Mouse (Mus musculus) midbrain, embryonic 16.5 days (tissue): ENCODE results near the gene Elfn1. TPM values are rescaled to one million over a fixed set of nuclear protein-coding genes. Genes with fewer than 3 reads are reported as not detected.

Experiments used
- ATAC-seq: fragments of 200-750 bp; cut with Nextera tagmentation; 2 replicates; pipeline ENCODE4 v1.8.0; 2017; ENCODE audit warnings: moderate TSS enrichment
- H3K27ac ChIP-seq: fragments of 300-500 bp; sonication (generic); 2 replicates; pipeline ENCODE4 v1.5.1; 2014; ENCODE audit warnings: mild to moderate bottlenecking, low read length, mixed read lengths
- H3K27me3 ChIP-seq: fragments of 300-500 bp; sonication (generic); 2 replicates; pipeline ENCODE4 v1.6.1; 2014; ENCODE audit warnings: low read depth, low read length, mixed read lengths; ENCODE audit not compliant: control insufficient read depth, insufficient read depth
- H3K36me3 ChIP-seq: fragments of 300-500 bp; sonication (generic); 2 replicates; pipeline ENCODE4 v1.6.1; 2014; ENCODE audit warnings: mild to moderate bottlenecking, low read length, moderate library complexity, mixed read lengths; ENCODE audit not compliant: control insufficient read depth, insufficient read depth
- H3K4me1 ChIP-seq: fragments of 300-500 bp; sonication (generic); 2 replicates; pipeline ENCODE4 v1.6.1; 2014; ENCODE audit warnings: mild to moderate bottlenecking, low read length, mixed read lengths; ENCODE audit not compliant: control insufficient read depth, insufficient read depth
- H3K4me2 ChIP-seq: fragments of 300-500 bp; sonication (generic); 2 replicates; pipeline ENCODE4 v1.6.1; 2014; ENCODE audit warnings: mild to moderate bottlenecking, low read length, mixed read lengths
- H3K4me3 ChIP-seq: fragments of 300-500 bp; sonication (generic); 2 replicates; pipeline ENCODE4 v1.5.1; 2014; ENCODE audit warnings: low read depth, mild to moderate bottlenecking, low read length, moderate library complexity, mixed read lengths
- H3K9ac ChIP-seq: fragments of 300-500 bp; sonication (generic); 2 replicates; pipeline ENCODE4 v1.6.1; 2014; ENCODE audit warnings: low read depth, low read length, mixed read lengths
- H3K9me3 ChIP-seq: fragments of 300-500 bp; sonication (generic); replicated peaks from 2 replicates; pipeline ENCODE4 v1.6.1; 2014; ENCODE audit warnings: mild to moderate bottlenecking, low read length, mixed read lengths; ENCODE audit not compliant: control insufficient read depth, poor library complexity, severe bottlenecking
- WGBS: fragments of 180-500 bp; shearing (Covaris S2); extraction: QIAGEN DNeasy Blood & Tissue Kit; methylation state at CpG from one replicate; pipeline ENCODE4 v1.1.7; 2014; 5-methylcytosine and 5-hydroxymethylcytosine counted together
- polyA plus RNA-seq: library from polyadenylated mRNA; unstranded; fragments of >200 nt; fragmentation: Nextera tagmentation; extraction: Ambion mirVana; gene quantifications from 2 replicates; pipeline ENCODE4 v1.2.1, GENCODE M21; 2015

Elfn1 gene
- polyA plus RNA-seq, 1 experiment from 2014 or later, result 2.5 TPM

- H3K4me2 ChIP-seq, result no peak overlapping the region
- no peak overlapping the region for H3K4me3 ChIP-seq
- no peak overlapping the region for H3K9ac ChIP-seq
- ATAC-seq, result no peak
- H3K27me3 ChIP-seq, result no peaks in the 10 kb centered on the region
- H3K27ac ChIP-seq, result no peak overlapping the region
- peaks cover 2% of the 10 kb centered on the region; the same call in 1 of the 2 replicates for H3K4me1 ChIP-seq
- 77% methylated on average over 7 of the region's 7 CpGs for WGBS
- H3K9me3 ChIP-seq, result no peaks in the 10 kb centered on the region
- no peaks in the 10 kb centered on the region for H3K36me3 ChIP-seq
Observed at GRCm38 (mm10) chr5:140018780-140019179, 111.0 kb downstream of the Elfn1 start.

- Histone ChIP-seq H3K27me3 (no peaks in the 10 kb centered on the region), H3K9ac (no peak overlapping the region), H3K4me3 (no peak overlapping the region), H3K4me1 (peaks cover 4% of the 10 kb centered on the region; the same call in 1 of the 2 replicates), H3K27ac (no peak overlapping the region), H3K9me3 (no peaks in the 10 kb centered on the region), H3K36me3 (no peaks in the 10 kb centered on the region), H3K4me2 (no peak overlapping the region)
- WGBS, result 100% methylated on average over 1 of the region's 1 CpGs
- no peak for ATAC-seq
Observed at GRCm38 (mm10) chr5:140019616-140020015, 111.9 kb downstream of the Elfn1 start.

GRCm38 (mm10) chr5:140021755-140022154, 114.0 kb downstream of the Elfn1 start:
- Histone ChIP-seq H3K9me3 (no peaks in the 10 kb centered on the region), H3K36me3 (no peaks in the 10 kb centered on the region), H3K4me1 (peaks cover 4% of the 10 kb centered on the region; the same call in 1 of the 2 replicates), H3K4me2 (no peak overlapping the region), H3K9ac (no peak overlapping the region), H3K4me3 (no peak overlapping the region), H3K27ac (no peak overlapping the region), H3K27me3 (no peaks in the 10 kb centered on the region)
- no peak for ATAC-seq
- 62% methylated on average over 10 of the region's 10 CpGs for WGBS

GRCm38 (mm10) chr5:140022861-140023260, 115.1 kb downstream of the Elfn1 start:
- WGBS, result 78% methylated on average over 6 of the region's 6 CpGs
- ATAC-seq, result no peak
- H3K27ac ChIP-seq, result no peak overlapping the region

GRCm38 (mm10) chr5:140023941-140024500, 116.3 kb downstream of the Elfn1 start:
- no peaks in the 10 kb centered on the region for H3K9me3 ChIP-seq
- no peak overlapping the region for H3K27ac ChIP-seq
- H3K4me2 ChIP-seq, result no peak overlapping the region
- no peaks in the 10 kb centered on the region for H3K27me3 ChIP-seq
- no peaks in the 10 kb centered on the region for H3K36me3 ChIP-seq
- WGBS, result 41% methylated on average over 3 of the region's 3 CpGs
- no peak overlapping the region for H3K9ac ChIP-seq
- peak; percentile 71 for ATAC-seq
- peaks cover 4% of the 10 kb centered on the region; the same call in 1 of the 2 replicates for H3K4me1 ChIP-seq
- H3K4me3 ChIP-seq, result no peak overlapping the region

More at GRCm38 (mm10) chr5:140022861-140023260, 115.1 kb downstream of the Elfn1 start:
- H3K4me2 ChIP-seq, result no peak overlapping the region
- H3K9me3 ChIP-seq, result no peaks in the 10 kb centered on the region
- peaks cover 4% of the 10 kb centered on the region; the same call in 1 of the 2 replicates for H3K4me1 ChIP-seq
- H3K9ac ChIP-seq, result no peak overlapping the region
- H3K4me3 ChIP-seq, result no peak overlapping the region
- H3K36me3 ChIP-seq, result no peaks in the 10 kb centered on the region
- no peaks in the 10 kb centered on the region for H3K27me3 ChIP-seq

Other genes with a start within 250 kb of the Elfn1 start
- 14.7 and 15.2 TPM in 2 replicates for gene Micall2, start 171.6 kb upstream of the Elfn1 start, polyA plus RNA-seq
- gene Ints1, start 132.3 kb upstream of the Elfn1 start, polyA plus RNA-seq, result 33.2 TPM in 2 replicates
- gene Mafk, start 116.4 kb upstream of the Elfn1 start, polyA plus RNA-seq, result 17.6 and 18.8 TPM in 2 replicates
- gene Tmem184a, start 88.0 kb upstream of the Elfn1 start, polyA plus RNA-seq, result 0.09 and 0.26 TPM in 2 replicates
- not detected in 2 replicates for gene Gm26938, start 81.5 kb upstream of the Elfn1 start, polyA plus RNA-seq
- gene Psmg3, start 81.1 kb upstream of the Elfn1 start, polyA plus RNA-seq, result 71.8 and 72.5 TPM in 2 replicates